ENCODE assay signal across 20 mouse cellular contexts in genomic region chr13:97492958-97493735, GRCm38 (mm10).
DNase-seq lines count a peak whose midpoint lies in the region; ATAC-seq lines count a peak whose summit lies in the region.
"Had no signal": no experiment of that assay in that cellular context is flagged by ENCODE, and none has a peak within 500 bp of the region (broad histone marks: within the 10 kb centered on the region; RNA-seq: fewer than 3 reads in every experiment).

No protein-coding gene starts in this region.

- no peak overlapping the region for H3K4me2 ChIP-seq in forebrain, embryonic 14.5 days (ENCODE audit: low read length)
- no peak overlapping the region for H3K4me2 ChIP-seq in forebrain, embryonic 12.5 days
- peak overlapping the region; percentile 10; the same call in 1 of the 2 replicates for H3K4me2 ChIP-seq in hindbrain, embryonic 16.5 days (ENCODE audit: low read length)
- no peak overlapping the region for H3K4me2 ChIP-seq in hindbrain, embryonic 14.5 days (replicated peaks)
- no peak overlapping the region for H3K4me2 ChIP-seq in midbrain, embryonic 13.5 days (replicated peaks)
- no peak overlapping the region for H3K4me2 ChIP-seq in midbrain, embryonic 15.5 days
- H3K4me2 ChIP-seq: embryonic facial prominence, embryonic 12.5 days; forebrain, embryonic 13.5 days; liver, embryonic 15.5 days; neural tube, embryonic 12.5 days had no signal

- H3K4me1 ChIP-seq in forebrain, embryonic 14.5 days (ENCODE audit: control insufficient read depth, insufficient read depth, low read length) = peaks cover 5% of the 10 kb centered on the region
- peaks cover 27% of the 10 kb centered on the region for H3K4me1 ChIP-seq in forebrain, embryonic 12.5 days
- H3K4me1 ChIP-seq in hindbrain, embryonic 16.5 days (ENCODE audit: control insufficient read depth, insufficient read depth, low read depth, low read length) = peaks cover 9% of the 10 kb centered on the region
- H3K4me1 ChIP-seq in hindbrain, embryonic 14.5 days (replicated peaks; ENCODE audit: control insufficient read depth, insufficient read depth, low read length) = peaks cover 15% of the 10 kb centered on the region
- peaks cover 31% of the 10 kb centered on the region for H3K4me1 ChIP-seq in midbrain, embryonic 13.5 days (replicated peaks)
- H3K4me1 ChIP-seq in midbrain, embryonic 15.5 days = peaks cover 18% of the 10 kb centered on the region
- H3K4me1 ChIP-seq: liver, embryonic 15.5 days had no signal

- 78% methylated on average over 17 of the region's 20 CpGs for WGBS in forebrain, embryonic 14.5 days
- 78% methylated on average over 18 of the region's 20 CpGs for WGBS in forebrain, embryonic 12.5 days
- 50% methylated on average over 18 of the region's 20 CpGs for WGBS in hindbrain, embryonic 16.5 days
- 52% methylated on average over 20 of the region's 20 CpGs for WGBS in hindbrain, embryonic 14.5 days
- WGBS in midbrain, embryonic 13.5 days = 69% methylated on average over 19 of the region's 20 CpGs
- WGBS in midbrain, embryonic 15.5 days = 60% methylated on average over 17 of the region's 20 CpGs

- no peak for DNase-seq in forebrain, embryonic 14.5 days (ENCODE audit: low spot score)
- no peak for DNase-seq in hindbrain, embryonic 14.5 days (ENCODE audit: low spot score)
- no peak for DNase-seq in urinary bladder, adult 18-20 months (ENCODE audit: low spot score in 2 of 2)
- no peak for DNase-seq in spleen, postnatal 4 days (ENCODE audit: low spot score in 2 of 2)
- DNase-seq: B cell, adult 2 months; cerebellum, adult 11-12 months; cerebellum, postnatal 36 days; kidney, adult 2 months; kidney, postnatal 36 days; left cerebral cortex, postnatal 4 days; thymus, postnatal 4 days had no signal

- H3K27me3 ChIP-seq in forebrain, embryonic 14.5 days (replicated peaks; ENCODE audit: control insufficient read depth, insufficient read depth, low read length) = no peaks in the 10 kb centered on the region
- H3K27me3 ChIP-seq in forebrain, embryonic 12.5 days = 0 out of 2 replicates have a peak, but pooled peaks cover 9% of the 10 kb centered on the region
- H3K27me3 ChIP-seq in hindbrain, embryonic 16.5 days (replicated peaks; ENCODE audit: control insufficient read depth, insufficient read depth, low read length) = no peaks in the 10 kb centered on the region
- no peaks in the 10 kb centered on the region for H3K27me3 ChIP-seq in hindbrain, embryonic 14.5 days (ENCODE audit: control insufficient read depth, insufficient read depth, low read length)
- no peaks in the 10 kb centered on the region; the same call in 1 of the 2 replicates for H3K27me3 ChIP-seq in midbrain, embryonic 13.5 days
- no peaks in the 10 kb centered on the region for H3K27me3 ChIP-seq in midbrain, embryonic 15.5 days (replicated peaks)
- H3K27me3 ChIP-seq: embryonic facial prominence, embryonic 12.5 days; forebrain, embryonic 13.5 days; neural tube, embryonic 12.5 days had no signal

- no peaks in the 10 kb centered on the region for H3K9me3 ChIP-seq in forebrain, embryonic 14.5 days (replicated peaks; ENCODE audit: control insufficient read depth, low read length)
- no peaks in the 10 kb centered on the region for H3K9me3 ChIP-seq in forebrain, embryonic 12.5 days
- no peaks in the 10 kb centered on the region for H3K9me3 ChIP-seq in hindbrain, embryonic 16.5 days (ENCODE audit: control insufficient read depth, low read length)
- H3K9me3 ChIP-seq in hindbrain, embryonic 14.5 days (ENCODE audit: control insufficient read depth, low read length) = no peaks in the 10 kb centered on the region
- no peaks in the 10 kb centered on the region for H3K9me3 ChIP-seq in midbrain, embryonic 13.5 days
- H3K9me3 ChIP-seq in midbrain, embryonic 15.5 days = no peaks in the 10 kb centered on the region
- H3K9me3 ChIP-seq: embryonic facial prominence, embryonic 12.5 days; forebrain, embryonic 13.5 days; liver, embryonic 15.5 days; neural tube, embryonic 12.5 days had no signal

- no peak overlapping the region for H3K27ac ChIP-seq in forebrain, embryonic 14.5 days (ENCODE audit: low read depth, low read length)
- no peak overlapping the region for H3K27ac ChIP-seq in forebrain, embryonic 12.5 days
- H3K27ac ChIP-seq in hindbrain, embryonic 16.5 days (ENCODE audit: low read depth, low read length) = no peak overlapping the region
- H3K27ac ChIP-seq in hindbrain, embryonic 14.5 days = no peak overlapping the region
- no peak overlapping the region for H3K27ac ChIP-seq in midbrain, embryonic 13.5 days
- H3K27ac ChIP-seq in midbrain, embryonic 15.5 days = no peak overlapping the region
- H3K27ac ChIP-seq: embryonic facial prominence, embryonic 12.5 days; forebrain, embryonic 13.5 days; liver, embryonic 15.5 days; macrophage; neural tube, embryonic 12.5 days had no signal

- no peak overlapping the region for H3K4me3 ChIP-seq in forebrain, embryonic 14.5 days (ENCODE audit: low read depth, low read length)
- H3K4me3 ChIP-seq in forebrain, embryonic 12.5 days (replicated peaks) = no peak overlapping the region
- no peak overlapping the region for H3K4me3 ChIP-seq in hindbrain, embryonic 16.5 days (ENCODE audit: low read length)
- H3K4me3 ChIP-seq in hindbrain, embryonic 14.5 days (replicated peaks; ENCODE audit: low read length) = no peak overlapping the region
- no peak overlapping the region for H3K4me3 ChIP-seq in midbrain, embryonic 13.5 days (replicated peaks)
- no peak overlapping the region for H3K4me3 ChIP-seq in midbrain, embryonic 15.5 days
- H3K4me3 ChIP-seq: embryonic facial prominence, embryonic 12.5 days; forebrain, embryonic 13.5 days; liver, embryonic 15.5 days; neural tube, embryonic 12.5 days had no signal

- ATAC-seq in forebrain, embryonic 14.5 days = peak; percentile 29; the same call in 1 of the 2 replicates
- ATAC-seq in forebrain, embryonic 12.5 days (ENCODE audit: low FRiP score) = no peak
- peak; percentile 73; the same call in 1 of the 2 replicates for ATAC-seq in hindbrain, embryonic 16.5 days
- ATAC-seq in hindbrain, embryonic 14.5 days (ENCODE audit: low FRiP score) = no peak
- ATAC-seq in midbrain, embryonic 13.5 days = 0 out of 2 replicates have a peak, but pooled peaks have one; percentile 27
- ATAC-seq in midbrain, embryonic 15.5 days (replicated peaks) = no peak
- ATAC-seq: forebrain, embryonic 13.5 days had no signal

- no peaks in the 10 kb centered on the region for H3K36me3 ChIP-seq in forebrain, embryonic 14.5 days (ENCODE audit: control insufficient read depth, insufficient read depth, low read length)
- H3K36me3 ChIP-seq in forebrain, embryonic 12.5 days (replicated peaks) = no peaks in the 10 kb centered on the region
- no peaks in the 10 kb centered on the region for H3K36me3 ChIP-seq in hindbrain, embryonic 16.5 days (ENCODE audit: control insufficient read depth, insufficient read depth, low read length)
- no peaks in the 10 kb centered on the region for H3K36me3 ChIP-seq in hindbrain, embryonic 14.5 days (replicated peaks; ENCODE audit: control insufficient read depth, insufficient read depth)
- no peaks in the 10 kb centered on the region for H3K36me3 ChIP-seq in midbrain, embryonic 13.5 days
- H3K36me3 ChIP-seq in midbrain, embryonic 15.5 days (replicated peaks) = no peaks in the 10 kb centered on the region
- H3K36me3 ChIP-seq: embryonic facial prominence, embryonic 12.5 days; liver, embryonic 15.5 days; neural tube, embryonic 12.5 days had no signal

- H3K9ac ChIP-seq in forebrain, embryonic 14.5 days (ENCODE audit: low read length) = no peak overlapping the region
- no peak overlapping the region for H3K9ac ChIP-seq in forebrain, embryonic 12.5 days
- H3K9ac ChIP-seq in hindbrain, embryonic 16.5 days (ENCODE audit: low read depth, low read length) = no peak overlapping the region
- H3K9ac ChIP-seq in hindbrain, embryonic 14.5 days = no peak overlapping the region
- H3K9ac ChIP-seq in midbrain, embryonic 13.5 days (replicated peaks) = no peak overlapping the region
- no peak overlapping the region for H3K9ac ChIP-seq in midbrain, embryonic 15.5 days
- H3K9ac ChIP-seq: embryonic facial prominence, embryonic 12.5 days; forebrain, embryonic 13.5 days; liver, embryonic 15.5 days; neural tube, embryonic 12.5 days had no signal

Comparison
In these comparisons a context has a peak if more than half of its experiments do, and no peak if none do; other contexts are left out.
1. ATAC-seq: peak in forebrain, embryonic 14.5 days (single experiment), hindbrain, embryonic 16.5 days (single experiment) and midbrain, embryonic 13.5 days (single experiment); none in forebrain, embryonic 12.5 days (single experiment), hindbrain, embryonic 14.5 days (single experiment) and midbrain, embryonic 15.5 days (single experiment).